In the genomic region with DNA sequence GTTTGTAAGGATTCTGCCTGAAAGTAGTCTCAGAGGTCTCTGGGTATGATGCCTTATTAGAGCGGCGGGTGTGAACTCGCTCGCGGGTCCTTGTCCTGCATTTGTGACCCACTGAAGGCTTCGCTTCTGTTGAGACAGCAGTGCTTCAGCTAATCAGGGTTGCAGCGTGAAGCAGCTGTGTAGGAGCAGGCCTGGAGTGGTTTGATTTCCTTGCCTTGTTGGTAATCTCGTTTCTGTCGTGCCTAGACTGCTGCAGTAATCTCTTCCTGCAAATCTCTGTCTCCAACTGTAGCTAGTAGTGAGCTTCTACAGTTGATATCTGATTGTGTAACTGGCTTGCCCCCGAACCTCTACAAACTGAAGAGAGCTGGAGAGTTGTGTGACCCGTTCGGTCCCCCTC, we compare ENCODE assay signal across 8 mouse cellular contexts. TPM values are rescaled to one million over a fixed set of nuclear protein-coding genes. Genes with fewer than 3 reads are reported as not detected.
DNase-seq lines count a peak whose midpoint lies in the region; ATAC-seq and TF ChIP-seq lines count a peak whose summit lies in the region.

No protein-coding gene starts in this region.

- H3K9ac ChIP-seq in kidney, embryonic 14.5 days (ENCODE audit: low read depth, low read length): no peak overlapping the region; the same call in 1 of the 2 replicates
- H3K9ac ChIP-seq in intestine, embryonic 14.5 days (ENCODE audit: low read length): no peak overlapping the region
- no peak overlapping the region for H3K9ac ChIP-seq in midbrain, embryonic 16.5 days (ENCODE audit: low read depth, low read length)

- 85% methylated on average over 12 of the region's 12 CpGs for WGBS in kidney, embryonic 14.5 days
- WGBS in intestine, embryonic 14.5 days: 85% methylated on average over 12 of the region's 12 CpGs
- WGBS in midbrain, embryonic 16.5 days: 87% methylated on average over 12 of the region's 12 CpGs

- peaks cover 11% of the 10 kb centered on the region for H3K4me1 ChIP-seq in kidney, embryonic 14.5 days (ENCODE audit: control insufficient read depth, insufficient read depth, low read length)
- peaks cover 16% of the 10 kb centered on the region for H3K4me1 ChIP-seq in intestine, embryonic 14.5 days (replicated peaks; ENCODE audit: control insufficient read depth, insufficient read depth, low read length)
- H3K4me1 ChIP-seq in midbrain, embryonic 16.5 days (ENCODE audit: control insufficient read depth, insufficient read depth, low read length): peaks cover 25% of the 10 kb centered on the region

- no peak for ATAC-seq in kidney, embryonic 14.5 days (ENCODE audit: low FRiP score, low TSS enrichment)
- no peak for ATAC-seq in intestine, embryonic 14.5 days (replicated peaks; ENCODE audit: low FRiP score, low TSS enrichment, low read depth)
- no peak for ATAC-seq in midbrain, embryonic 16.5 days

- H3K36me3 ChIP-seq in kidney, embryonic 14.5 days (ENCODE audit: control insufficient read depth, insufficient read depth, low read length): peaks cover 32% of the 10 kb centered on the region
- peaks cover 48% of the 10 kb centered on the region for H3K36me3 ChIP-seq in intestine, embryonic 14.5 days (ENCODE audit: control insufficient read depth, insufficient read depth, low read length)
- H3K36me3 ChIP-seq in midbrain, embryonic 16.5 days (ENCODE audit: control insufficient read depth, insufficient read depth, low read length): peaks cover 5% of the 10 kb centered on the region; the same call in 1 of the 2 replicates

- H3K4me3 ChIP-seq in kidney, embryonic 14.5 days (ENCODE audit: low read length): peak overlapping the region; percentile 94
- no peak overlapping the region for H3K4me3 ChIP-seq in intestine, embryonic 14.5 days (ENCODE audit: low read depth, low read length)
- H3K4me3 ChIP-seq in midbrain, embryonic 16.5 days (ENCODE audit: low read depth, low read length): peak overlapping the region; percentile 98

- no peaks in the 10 kb centered on the region for H3K27me3 ChIP-seq in kidney, embryonic 14.5 days (ENCODE audit: control insufficient read depth, insufficient read depth, low read length)
- H3K27me3 ChIP-seq in intestine, embryonic 14.5 days (replicated peaks; ENCODE audit: control insufficient read depth, insufficient read depth, low read length): no peaks in the 10 kb centered on the region
- no peaks in the 10 kb centered on the region for H3K27me3 ChIP-seq in midbrain, embryonic 16.5 days (ENCODE audit: control insufficient read depth, insufficient read depth, low read depth, low read length)

- DNase-seq in kidney, postnatal 14 days: no peak
- peak; percentile 23 for DNase-seq in brain, embryonic 14.5 days (ENCODE audit: low read depth)
- DNase-seq in intestine, embryonic 14.5 days (ENCODE audit: low spot score): no peak
- no peak for DNase-seq in spleen, adult 18-20 months
- DNase-seq in ovary, postnatal 10 days (ENCODE audit: low spot score): no peak
- no peak for DNase-seq in adrenal gland, adult (ENCODE audit: inconsistent age in 2 of 2, low spot score in 1 of 2)

- no peaks in the 10 kb centered on the region for H3K9me3 ChIP-seq in kidney, embryonic 14.5 days (ENCODE audit: control insufficient read depth, low read length)
- H3K9me3 ChIP-seq in intestine, embryonic 14.5 days (ENCODE audit: control insufficient read depth, low read length): no peaks in the 10 kb centered on the region
- H3K9me3 ChIP-seq in midbrain, embryonic 16.5 days (replicated peaks; ENCODE audit: control insufficient read depth, low read length, poor library complexity, severe bottlenecking): no peaks in the 10 kb centered on the region

- H3K4me2 ChIP-seq in kidney, embryonic 14.5 days (replicated peaks; ENCODE audit: low read depth, low read length): peak overlapping the region; percentile 77
- H3K4me2 ChIP-seq in intestine, embryonic 14.5 days (ENCODE audit: low read length): peak overlapping the region; percentile 79
- H3K4me2 ChIP-seq in midbrain, embryonic 16.5 days (ENCODE audit: low read length): peak overlapping the region; percentile 82

- H3K27ac ChIP-seq in kidney, embryonic 14.5 days (ENCODE audit: low read depth, low read length): no peak overlapping the region
- no peak overlapping the region for H3K27ac ChIP-seq in intestine, embryonic 14.5 days (ENCODE audit: low read depth)
- H3K27ac ChIP-seq in midbrain, embryonic 16.5 days (ENCODE audit: low read length): no peak overlapping the region

- TF ChIP-seq CTCF in brain, embryonic 14.5 days (IDR thresholded peaks at IDR 0.05; ENCODE audit: borderline replicate concordance, extremely low read depth, insufficient read depth, insufficient read length): no peak

- TF ChIP-seq POLR2A in brain, embryonic 14.5 days (IDR thresholded peaks at IDR 0.05; ENCODE audit: borderline replicate concordance, extremely low read depth, insufficient read depth, insufficient read length, poor library complexity, severe bottlenecking): no peak

RNA-seq across cellular contexts. Expression of a gene that starts 1.6 kb away (rescaled TPM):
- 55.7 and 63.5 TPM in 2 replicates for polyA plus RNA-seq in kidney, embryonic 14.5 days (2014; fragmentation: Nextera tagmentation; extraction: Ambion mirVana)
- polyA plus RNA-seq in brain, embryonic 14.5 days (2012; rRNA removed): 41.1 and 46.6 TPM in 2 replicates
- 46.2 and 50.7 TPM in 2 replicates for polyA plus RNA-seq in intestine, embryonic 14.5 days (2014; fragmentation: Nextera tagmentation; extraction: Ambion mirVana)
- polyA plus RNA-seq in midbrain, embryonic 16.5 days (2015; fragmentation: Nextera tagmentation; extraction: Ambion mirVana): 88.2 and 96.1 TPM in 2 replicates

RNA-seq across cellular contexts. Expression of a gene that starts 16.8 kb away (rescaled TPM):
- 52.5 and 54.5 TPM in 2 replicates for polyA plus RNA-seq in kidney, embryonic 14.5 days (2014; fragmentation: Nextera tagmentation; extraction: Ambion mirVana)
- polyA plus RNA-seq in brain, embryonic 14.5 days (2012; rRNA removed): 17.0 and 19.0 TPM in 2 replicates
- 52.9 and 53.5 TPM in 2 replicates for polyA plus RNA-seq in intestine, embryonic 14.5 days (2014; fragmentation: Nextera tagmentation; extraction: Ambion mirVana)
- polyA plus RNA-seq in midbrain, embryonic 16.5 days (2015; fragmentation: Nextera tagmentation; extraction: Ambion mirVana): 30.2 and 32.6 TPM in 2 replicates

RNA-seq across cellular contexts. Expression of a gene that starts 48.3 kb away (rescaled TPM):
- polyA plus RNA-seq in kidney, embryonic 14.5 days (2014; fragmentation: Nextera tagmentation; extraction: Ambion mirVana): 2.3 and 2.6 TPM in 2 replicates
- 1.9 and 3.0 TPM in 2 replicates for polyA plus RNA-seq in brain, embryonic 14.5 days (2012; rRNA removed)
- 3.9 TPM in 2 replicates for polyA plus RNA-seq in intestine, embryonic 14.5 days (2014; fragmentation: Nextera tagmentation; extraction: Ambion mirVana)
- polyA plus RNA-seq in midbrain, embryonic 16.5 days (2015; fragmentation: Nextera tagmentation; extraction: Ambion mirVana): 0.55 and 0.68 TPM in 2 replicates
